Mouse (Mus musculus) retina, postnatal 7 days (tissue): ENCODE results near the gene Rab21.

Experiments
- DNase-seq: peaks from one replicate; pipeline ENCODE4 v3.0.0-alpha.2; 2012; ENCODE audit warnings: low read depth, low spot score

Rab21 gene

GRCm38 (mm10) chr10:115284170-115284569 lies 31.2 kb downstream of the Rab21 start:
- DNase-seq: no peak

- no peak for DNase-seq
These were observed 34.0 kb downstream of the Rab21 start for GRCm38 (mm10) chr10:115281381-115281780.

- DNase-seq: no peak
These were observed 43.7 kb downstream of the Rab21 start for GRCm38 (mm10) chr10:115271649-115272048.

- DNase-seq: no peak
These were observed 44.6 kb downstream of the Rab21 start for GRCm38 (mm10) chr10:115270612-115271390.

- DNase-seq: no peak
These were observed 52.4 kb downstream of the Rab21 start for GRCm38 (mm10) chr10:115262926-115263562.

GRCm38 (mm10) chr10:115262261-115262660 lies 53.1 kb downstream of the Rab21 start:
- DNase-seq: no peak

- no peak for DNase-seq
These were observed 54.0 kb downstream of the Rab21 start for GRCm38 (mm10) chr10:115261428-115261827.

GRCm38 (mm10) chr10:115256162-115256561 lies 59.2 kb downstream of the Rab21 start:
- DNase-seq: no peak

- DNase-seq: no peak
These were observed 61.9 kb downstream of the Rab21 start for GRCm38 (mm10) chr10:115253521-115253920.

- DNase-seq: no peak
These were observed 63.1 kb downstream of the Rab21 start for GRCm38 (mm10) chr10:115252321-115252757.

- peak; percentile 99 for DNase-seq
These were observed 64.1 kb downstream of the Rab21 start, which contains the start of gene Tbc1d15 for GRCm38 (mm10) chr10:115251088-115251934. Tbc1d15 (minus strand) TSS chr10:115251467.

GRCm38 (mm10) chr10:115250235-115251087 lies 64.9 kb downstream of the Rab21 start:
- no peak for DNase-seq

- DNase-seq: no peak
These were observed 67.4 kb downstream of the Rab21 start for GRCm38 (mm10) chr10:115248041-115248440.

GRCm38 (mm10) chr10:115245488-115245887 lies 69.9 kb downstream of the Rab21 start:
- no peak for DNase-seq

- DNase-seq: no peak
These were observed 74.3 kb downstream of the Rab21 start for GRCm38 (mm10) chr10:115241082-115241595.

GRCm38 (mm10) chr10:115237931-115238330 lies 77.5 kb downstream of the Rab21 start:
- DNase-seq: no peak
